Mouse (Mus musculus): ENCODE measurements around the gene Atp11a. TPM values are rescaled to one million over a fixed set of nuclear protein-coding genes. Genes with fewer than 3 reads are reported as not detected.

Gene Atp11a
- total RNA-seq, 2 experiments from 2014 or later = 87.1 to 88.6 TPM

DNA sequence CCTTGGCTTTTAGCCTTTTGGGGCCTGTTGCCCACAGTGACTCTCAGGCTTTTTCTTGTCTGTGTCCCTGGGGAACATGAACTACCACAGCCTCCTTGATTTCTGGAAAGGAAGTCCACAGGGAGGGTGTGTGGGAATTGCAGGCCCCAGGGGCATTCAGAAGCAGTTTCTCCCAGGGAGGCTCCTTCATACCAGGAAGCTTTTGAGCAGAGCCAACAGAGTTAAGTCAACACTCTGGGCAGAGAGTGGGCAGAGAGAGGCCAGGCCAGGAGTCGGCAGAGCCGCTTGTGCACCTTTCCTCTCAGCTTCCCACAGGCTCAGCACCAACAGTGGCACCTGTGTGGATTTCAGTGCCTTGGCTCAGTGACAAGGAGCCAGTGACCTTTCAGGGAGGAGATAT, 51.2 kb downstream of the Atp11a start:
- no peak for DNase-seq
- intact Hi-C loops (cut with DNase I) = no loop called here

GRCm38 (mm10) chr8:12809516-12809915, 52.7 kb downstream of the Atp11a start:
- no peak for DNase-seq
- intact Hi-C loops (cut with DNase I) = no loop called here

- peak in 1 of 2 experiments; percentile 30 for DNase-seq
- intact Hi-C loops (cut with DNase I) = loop anchor here (2.0 kb wide), 2 partner anchors 54 to 132 kb away; partner anchors contain the start of gene Atp11a
These were observed 54.4 kb downstream of the Atp11a start for GRCm38 (mm10) chr8:12811231-12811630.

DNA sequence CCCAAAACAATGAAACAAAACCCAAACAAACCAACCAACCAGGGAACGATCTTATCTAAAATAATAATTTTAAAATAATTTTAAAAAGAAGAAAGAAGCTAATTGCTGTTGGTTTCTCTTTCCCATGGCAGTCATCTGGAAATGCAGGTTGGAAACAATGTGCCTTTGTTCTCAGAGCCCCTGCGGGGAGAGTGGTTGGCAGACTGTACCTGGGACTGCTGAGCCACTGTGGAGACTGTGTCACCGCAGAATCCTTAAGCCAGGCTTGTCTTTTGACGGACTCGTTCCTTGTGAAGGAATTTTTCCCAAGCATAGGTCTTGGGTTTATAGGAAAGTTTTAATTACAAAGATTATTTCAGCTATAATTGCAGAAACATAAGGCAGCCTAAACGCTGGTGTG, 59.6 kb downstream of the Atp11a start:
- intact Hi-C loops (cut with DNase I) = no loop called here
- DNase-seq = no peak

DNA sequence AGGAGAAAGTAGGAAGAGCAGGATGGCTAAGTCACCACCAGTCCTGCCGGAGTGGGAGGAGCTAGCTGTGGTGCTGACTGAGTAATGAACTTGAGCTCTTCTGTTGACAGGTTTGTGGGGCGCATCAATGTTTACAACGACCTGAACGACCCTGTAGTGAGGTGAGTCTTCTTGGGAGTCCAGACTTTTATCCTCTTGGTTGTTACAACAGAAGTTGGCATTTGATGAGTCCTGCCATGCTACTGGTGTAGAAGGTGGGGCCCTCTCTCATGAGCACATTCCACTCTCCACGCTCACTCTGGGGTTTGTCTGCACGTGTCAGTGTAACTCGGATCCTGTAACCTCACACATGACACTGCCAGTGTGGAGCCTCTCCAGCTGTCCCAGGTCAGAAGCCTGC, 66.1 kb downstream of the Atp11a start:
- intact Hi-C loops (cut with DNase I) = no loop called here
- no peak for DNase-seq

DNA sequence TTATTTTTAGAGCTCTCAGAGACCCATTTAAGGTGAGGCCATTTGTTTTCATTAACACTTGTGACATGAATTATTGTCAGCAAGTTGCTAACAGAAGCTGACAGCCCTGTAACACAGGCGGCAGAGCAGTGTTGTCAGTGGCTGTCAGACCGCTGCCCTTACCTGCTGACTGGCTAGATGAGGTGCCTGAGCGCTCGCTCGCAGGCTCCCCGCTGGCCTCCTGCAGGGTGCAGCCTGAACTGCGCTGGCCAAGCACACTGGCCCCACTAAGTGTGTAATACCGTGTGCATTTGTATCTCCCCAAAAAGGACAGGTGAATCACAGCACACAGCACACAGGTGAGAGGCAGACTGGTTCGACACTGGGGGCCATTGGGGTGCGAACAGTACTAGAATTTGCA, 67.7 kb downstream of the Atp11a start:
- DNase-seq = peak in 1 of 2 experiments; percentile 27
- intact Hi-C loops (cut with DNase I) = no loop called here

- no peak for DNase-seq
- intact Hi-C loops (cut with DNase I) = no loop called here
These were observed 68.4 kb downstream of the Atp11a start for GRCm38 (mm10) chr8:12825236-12825635.

- DNase-seq = no peak
- intact Hi-C loops (cut with DNase I) = no loop called here
These were observed 68.9 kb downstream of the Atp11a start for GRCm38 (mm10) chr8:12825686-12826237.

- DNase-seq = no peak
- intact Hi-C loops (cut with DNase I) = no loop called here
These were observed 70.3 kb downstream of the Atp11a start for GRCm38 (mm10) chr8:12827124-12827523.

GRCm38 (mm10) chr8:12828298-12828697, 71.5 kb downstream of the Atp11a start:
- intact Hi-C loops (cut with DNase I) = no loop called here
- no peak for DNase-seq

DNA sequence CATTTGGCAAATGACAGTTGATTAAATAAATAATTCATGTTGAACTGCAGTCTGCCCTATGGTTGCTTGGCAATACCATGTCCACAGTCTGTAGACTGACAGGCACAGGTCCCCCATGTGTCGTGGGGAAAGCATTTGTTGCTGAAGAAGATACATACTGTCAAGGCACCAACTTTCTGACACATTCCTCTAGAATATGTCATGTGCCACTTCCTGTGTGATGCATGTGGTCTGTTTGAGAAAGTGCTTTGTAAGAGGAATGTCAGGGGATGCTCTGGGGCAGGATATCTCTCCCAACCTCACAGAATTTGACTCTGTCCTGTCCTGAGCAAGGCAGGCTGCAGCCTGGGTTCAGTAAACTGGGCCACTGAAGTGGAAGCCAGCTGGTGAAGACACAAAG, 72.6 kb downstream of the Atp11a start:
- intact Hi-C loops (cut with DNase I) = no loop called here

GRCm38 (mm10) chr8:12831659-12832589, 75.1 kb downstream of the Atp11a start:
- intact Hi-C loops (cut with DNase I) = no loop called here
- DNase-seq = no peak

More for the DNA sequence above, 72.6 kb downstream of the Atp11a start:
- no peak for DNase-seq

GRCm38 (mm10) chr8:12833616-12834015, 76.8 kb downstream of the Atp11a start:
- intact Hi-C loops (cut with DNase I) = no loop called here
- DNase-seq = peak; percentile 30 to 43

DNA sequence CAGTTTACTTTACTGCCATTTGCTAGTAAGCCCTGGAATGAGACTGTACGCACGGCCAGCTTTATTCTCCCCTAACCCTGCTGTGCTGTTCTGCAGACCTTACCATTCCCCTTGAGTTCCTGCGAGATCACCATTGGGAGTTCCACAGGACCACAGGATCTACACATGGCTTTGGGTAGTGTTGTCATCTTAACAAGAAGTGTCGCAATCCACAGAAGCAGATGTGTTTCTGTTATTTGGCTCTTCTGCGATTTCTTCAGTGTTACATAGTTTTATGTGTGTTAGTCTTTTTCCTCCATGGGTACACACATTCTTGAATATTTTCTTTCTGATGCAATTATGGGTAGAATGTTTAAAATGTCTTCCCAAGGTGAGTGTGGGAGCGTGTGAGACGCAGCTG, 84.0 kb downstream of the Atp11a start:
- DNase-seq = no peak
- intact Hi-C loops (cut with DNase I) = no loop called here

DNA sequence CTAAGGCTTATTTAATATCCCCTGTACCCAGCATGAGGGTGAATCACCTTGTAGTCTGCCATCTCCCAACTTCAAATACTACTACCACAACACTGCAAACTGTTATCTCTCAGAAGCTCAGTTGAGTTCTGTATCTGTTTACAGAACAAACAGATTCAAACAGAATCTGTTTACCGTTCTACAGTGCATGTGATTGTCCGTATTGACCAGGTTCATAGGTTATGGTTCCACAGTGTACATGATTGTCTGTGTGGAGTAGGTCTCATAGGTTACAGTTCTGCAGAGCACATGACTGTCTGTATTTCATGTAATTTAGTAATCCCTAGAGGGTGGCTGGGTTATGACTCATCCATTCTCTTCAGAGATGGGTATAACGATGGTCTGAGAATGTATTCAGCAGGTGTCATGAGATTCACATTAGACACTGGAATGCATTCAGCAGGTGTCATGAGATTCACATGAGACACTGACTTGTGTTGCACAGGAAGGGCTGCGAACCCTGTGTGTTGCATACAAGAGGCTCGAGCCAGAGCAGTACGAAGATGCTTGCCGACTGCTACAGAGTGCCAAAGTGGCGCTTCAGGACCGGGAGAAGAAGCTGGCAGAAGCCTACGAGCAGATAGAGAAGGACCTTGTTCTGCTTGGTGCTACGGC, 85.7 kb downstream of the Atp11a start:
- no peak for DNase-seq
- intact Hi-C loops (cut with DNase I) = no loop called here

DNA sequence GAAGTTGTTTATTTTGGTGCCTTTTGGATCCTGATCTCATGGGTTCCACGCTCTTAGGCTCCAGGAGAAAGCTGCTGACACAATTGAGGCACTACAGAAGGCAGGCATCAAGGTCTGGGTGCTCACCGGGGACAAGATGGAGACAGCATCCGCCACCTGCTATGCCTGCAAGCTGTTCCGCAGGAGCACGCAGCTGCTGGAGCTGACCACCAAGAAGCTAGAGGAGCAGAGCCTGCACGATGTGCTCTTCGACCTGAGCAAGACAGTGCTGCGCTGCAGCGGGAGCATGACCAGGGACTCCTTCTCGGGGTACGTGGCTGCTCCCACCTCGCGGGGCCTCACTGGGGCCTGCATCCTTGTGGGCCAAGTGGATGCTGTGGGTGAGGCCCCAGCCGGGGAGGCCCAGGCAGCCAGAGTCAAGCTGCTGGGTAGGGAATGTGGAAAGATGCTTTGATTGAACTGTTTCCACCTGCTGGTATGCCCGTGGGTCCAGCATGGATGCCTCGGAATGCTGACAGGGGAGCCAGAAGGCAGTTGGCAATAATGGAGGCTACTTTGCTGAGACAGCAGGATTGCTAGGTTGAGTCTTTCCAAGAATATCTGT, 87.6 kb downstream of the Atp11a start:
- DNase-seq = no peak
- intact Hi-C loops (cut with DNase I) = no loop called here

GRCm38 (mm10) chr8:12846447-12846846, 89.6 kb downstream of the Atp11a start:
- no peak for DNase-seq

GRCm38 (mm10) chr8:12851241-12851640, 94.4 kb downstream of the Atp11a start:
- intact Hi-C loops (cut with DNase I) = no loop called here
- no peak for DNase-seq

More at GRCm38 (mm10) chr8:12846447-12846846, 89.6 kb downstream of the Atp11a start:
- intact Hi-C loops (cut with DNase I) = no loop called here

GRCm38 (mm10) chr8:12856038-12856437, 99.2 kb downstream of the Atp11a start:
- intact Hi-C loops (cut with DNase I) = no loop called here
- peak; percentile 31 to 37 for DNase-seq

GRCm38 (mm10) chr8:12863061-12863460, 106.2 kb downstream of the Atp11a start:
- no peak for DNase-seq
- intact Hi-C loops (cut with DNase I) = no loop called here

- DNase-seq = no peak
- intact Hi-C loops (cut with DNase I) = no loop called here
These were observed 106.8 kb downstream of the Atp11a start for GRCm38 (mm10) chr8:12863608-12864007.
